8 mouse cellular contexts compared by ENCODE assay signal in the genomic region with DNA sequence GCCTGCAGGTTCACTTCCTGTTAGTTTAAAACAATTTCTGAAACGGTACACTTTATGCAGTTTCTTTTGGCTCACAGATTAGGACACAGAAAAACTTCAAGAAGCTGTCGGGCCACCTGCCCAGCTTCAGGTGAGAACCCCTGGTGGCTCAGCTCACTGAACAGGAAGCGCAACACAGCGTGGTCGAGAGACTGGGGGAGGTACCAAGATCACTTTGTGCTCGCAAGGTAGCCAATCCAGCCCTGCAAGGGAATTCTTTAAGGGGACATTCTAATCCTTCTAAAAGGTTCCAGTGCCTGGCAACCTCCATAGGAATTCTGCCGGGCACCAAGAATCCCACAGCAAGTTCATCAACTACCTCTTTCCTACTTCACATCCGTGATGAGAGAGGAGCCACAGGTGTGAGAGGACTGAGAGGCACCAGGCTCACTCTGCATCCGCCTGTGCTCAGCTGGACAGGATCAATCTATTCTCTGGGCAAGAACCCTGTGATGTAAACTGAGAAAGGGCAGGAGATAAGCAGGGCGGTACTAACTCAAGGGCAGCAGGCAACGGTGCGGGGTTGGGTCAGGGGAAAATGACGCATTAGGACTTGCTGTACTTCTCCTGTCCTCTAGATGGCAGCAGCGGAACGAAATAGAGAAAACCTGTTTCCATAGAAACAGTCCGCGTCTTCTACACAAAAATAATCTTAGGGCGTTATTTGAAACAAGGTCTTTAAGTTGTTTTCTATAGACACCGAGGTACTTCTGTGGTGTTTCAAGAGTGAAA.
A peak's percentile ranks its signal among the peaks of the same experiment; 100 is the strongest.
DNase-seq lines count a peak whose midpoint lies in the region; ATAC-seq and TF ChIP-seq lines count a peak whose summit lies in the region.

No protein-coding gene starts in this region.

- peak; percentile 93 for ATAC-seq in granulocyte monocyte progenitor cell, adult 5-6 weeks (replicated peaks; ENCODE audit: poor library complexity, severe bottlenecking)
- ATAC-seq in intestine, postnatal 0 days, result peak; percentile 78; the same call in 1 of the 2 replicates
- peak; percentile 79 for ATAC-seq in midbrain, embryonic 11.5 days (ENCODE audit: low FRiP score)

- intact Hi-C loops in left cerebral cortex, postnatal 36 days (cut with DNase I), result loop anchor here (10.0 kb wide), 2 partner anchors 129 to 689 kb away; partner anchors contain the start of gene Dnajc19

- H3K4me2 ChIP-seq in intestine, postnatal 0 days (replicated peaks; ENCODE audit: low read depth), result no peak overlapping the region; the same call in 1 of the 2 replicates
- H3K4me2 ChIP-seq in midbrain, embryonic 11.5 days, result peak overlapping the region; percentile 46

- peak; percentile 92 for TF ChIP-seq CTCF in intestine, postnatal 0 days (IDR thresholded peaks at IDR 0.05; ENCODE audit: low read depth)

- H3K4me1 ChIP-seq in embryonic facial prominence, embryonic 10.5 days, result peaks cover 15% of the 10 kb centered on the region
- H3K4me1 ChIP-seq in intestine, postnatal 0 days (replicated peaks; ENCODE audit: control insufficient read depth, insufficient read depth, low read length), result no peaks in the 10 kb centered on the region
- peaks cover 9% of the 10 kb centered on the region for H3K4me1 ChIP-seq in midbrain, embryonic 11.5 days (ENCODE audit: control insufficient read depth, insufficient read depth, low read length)

- peak overlapping the region; percentile 45 for H3K4me3 ChIP-seq in embryonic facial prominence, embryonic 10.5 days
- H3K4me3 ChIP-seq in intestine, postnatal 0 days (ENCODE audit: low read depth, low read length), result no peak overlapping the region
- H3K4me3 ChIP-seq in midbrain, embryonic 11.5 days (ENCODE audit: low read depth, low read length), result no peak overlapping the region

- H3K27me3 ChIP-seq in embryonic facial prominence, embryonic 10.5 days (replicated peaks; ENCODE audit: low read depth, poor library complexity, severe bottlenecking), result peaks cover 28% of the 10 kb centered on the region
- H3K27me3 ChIP-seq in intestine, postnatal 0 days (replicated peaks; ENCODE audit: control insufficient read depth, insufficient read depth, low read length), result peaks cover 5% of the 10 kb centered on the region
- peaks cover 8% of the 10 kb centered on the region; the same call in 1 of the 2 replicates for H3K27me3 ChIP-seq in midbrain, embryonic 11.5 days (ENCODE audit: control insufficient read depth, insufficient read depth, low read length)

- no peak overlapping the region for H3K27ac ChIP-seq in embryonic facial prominence, embryonic 10.5 days (replicated peaks)
- no peak overlapping the region for H3K27ac ChIP-seq in intestine, postnatal 0 days (ENCODE audit: low read depth, low read length)
- no peak overlapping the region for H3K27ac ChIP-seq in midbrain, embryonic 11.5 days (ENCODE audit: low read depth, low read length)

- H3K9ac ChIP-seq in intestine, postnatal 0 days (ENCODE audit: low read depth, low read length), result no peak overlapping the region
- no peak overlapping the region for H3K9ac ChIP-seq in midbrain, embryonic 11.5 days (ENCODE audit: low read length)

- DNase-seq in urinary bladder, adult 18-20 months (ENCODE audit: low spot score in 2 of 2), result peak; percentile 48 to 58
- no peak for DNase-seq in urinary bladder, postnatal 10 days (ENCODE audit: low spot score)
- DNase-seq in embryonic facial prominence, embryonic 10.5 days (ENCODE audit: low spot score), result peak; percentile 78
- DNase-seq in left cerebral cortex, postnatal 36 days (ENCODE audit: low spot score in 2 of 2), result peak; percentile 40 to 70
- peak; percentile 96 for DNase-seq in midbrain, embryonic 11.5 days (ENCODE audit: low spot score, missing footprints)
- peak; percentile 47 for DNase-seq in skeletal muscle tissue, adult 2 months (ENCODE audit: low read depth, low spot score)

- 4% methylated on average over 19 of the region's 19 CpGs for WGBS in embryonic facial prominence, embryonic 10.5 days
- 2% methylated on average over 19 of the region's 19 CpGs for WGBS in intestine, postnatal 0 days
- WGBS in midbrain, embryonic 11.5 days, result 2% methylated on average over 19 of the region's 19 CpGs

- H3K9me3 ChIP-seq in embryonic facial prominence, embryonic 10.5 days, result no peaks in the 10 kb centered on the region
- H3K9me3 ChIP-seq in intestine, postnatal 0 days (ENCODE audit: control insufficient read depth), result no peaks in the 10 kb centered on the region
- H3K9me3 ChIP-seq in midbrain, embryonic 11.5 days (ENCODE audit: control insufficient read depth, low read length), result no peaks in the 10 kb centered on the region

- H3K36me3 ChIP-seq in embryonic facial prominence, embryonic 10.5 days (replicated peaks), result no peaks in the 10 kb centered on the region
- H3K36me3 ChIP-seq in intestine, postnatal 0 days (ENCODE audit: control insufficient read depth, insufficient read depth), result no peaks in the 10 kb centered on the region
- no peaks in the 10 kb centered on the region for H3K36me3 ChIP-seq in midbrain, embryonic 11.5 days (ENCODE audit: control insufficient read depth, insufficient read depth, low read length)
